Mouse (Mus musculus) CH12.LX (cell line): ENCODE results near the gene Hnrnpa2b1. TPM values are rescaled to one million over a fixed set of nuclear protein-coding genes. Genes with fewer than 3 reads are reported as not detected.

ENCODE experiments used
- DNase-seq: peaks from one replicate; pipeline ENCODE4 v3.0.0-alpha.2; 2013; ENCODE audit errors: extremely low read depth
- H3K27ac ChIP-seq: 2 replicates; pipeline ENCODE4 v1.5.1; 2012; ENCODE audit warnings: low read depth, mild to moderate bottlenecking, control low read depth, moderate library complexity; ENCODE audit not compliant: insufficient read depth
- H3K27me3 ChIP-seq: replicated peaks from 2 replicates; pipeline ENCODE3; 2012; ENCODE audit warnings: inconsistent platforms
- H3K36me3 ChIP-seq, 2 experiments: replicated peaks in 1 of 2; 2 replicates each; pipeline versions ENCODE3 to v1.6.1; 2012; ENCODE audit warnings: inconsistent platforms in 1 of 2, low read length in 1 of 2, mild to moderate bottlenecking in 1 of 2, mixed read lengths in 1 of 2, moderate library complexity in 1 of 2; ENCODE audit not compliant: control insufficient read depth in 1 of 2, insufficient read depth in 1 of 2
- H3K4me1 ChIP-seq, 2 experiments: 2 replicates each; pipeline ENCODE4 v1.6.1; 2012; ENCODE audit warnings: inconsistent platforms in 1 of 2, moderate library complexity in 1 of 2; ENCODE audit not compliant: insufficient read depth in 2 of 2, control insufficient read depth in 1 of 2
- H3K4me2 ChIP-seq: 2 replicates; pipeline ENCODE4 v1.6.1; 2012; ENCODE audit warnings: low read depth, mild to moderate bottlenecking, control low read depth; ENCODE audit not compliant: poor library complexity, insufficient read depth, severe bottlenecking
- H3K4me3 ChIP-seq, 3 experiments: fragments of 150-350 bp in 1 of 3; sonication (generic) in 1 of 3; replicated peaks in 1 of 3; 2 replicates each; pipeline versions ENCODE3 to v1.5.1; 2011 to 2012; ENCODE audit warnings: low read depth in 2 of 3, low read length in 2 of 3, mild to moderate bottlenecking in 2 of 3, moderate library complexity in 2 of 3, control low read depth in 1 of 3, improper control_type of control experiment in 1 of 3, inconsistent platforms in 1 of 3, mixed read lengths in 1 of 3; ENCODE audit not compliant: poor library complexity in 1 of 3
- H3K79me2 ChIP-seq: replicated peaks from 2 replicates; pipeline ENCODE4 v1.6.1; 2012; ENCODE audit warnings: mild to moderate bottlenecking, moderate library complexity; ENCODE audit not compliant: control insufficient read depth, poor library complexity, insufficient read depth, severe bottlenecking; ENCODE audit errors: extremely low read depth
- H3K9ac ChIP-seq: 2 replicates; pipeline ENCODE4 v1.6.1; 2012; ENCODE audit warnings: low read depth, mild to moderate bottlenecking, control low read depth, moderate library complexity; ENCODE audit not compliant: insufficient read depth
- H3K9me3 ChIP-seq: replicated peaks from 2 replicates; pipeline ENCODE3; 2012; ENCODE audit warnings: low read length, inconsistent platforms, mixed read lengths
- ELF1 ChIP-seq: IDR thresholded peaks from 2 replicates; pipeline ENCODE4 v1.6.1; 2014; ENCODE audit warnings: low read depth, mild to moderate bottlenecking, inconsistent platforms, low read length, improper control_type of control experiment
- EP300 ChIP-seq: IDR thresholded peaks from 2 replicates; pipeline ENCODE4 v1.6.1; 2011; ENCODE audit warnings: low read length, improper control_type of control experiment
- ETS1 ChIP-seq: conservative IDR thresholded peaks from 2 replicates; pipeline ENCODE4 v1.6.1; 2012; ENCODE audit warnings: low read depth, mild to moderate bottlenecking, inconsistent platforms, low read length, improper control_type of control experiment, moderate library complexity
- HCFC1 ChIP-seq: IDR thresholded peaks from 2 replicates; pipeline ENCODE4 v1.6.1; 2012; ENCODE audit warnings: low read depth, mild to moderate bottlenecking, inconsistent platforms, low read length, improper control_type of control experiment
- IRF4 ChIP-seq: IDR thresholded peaks from 2 replicates; pipeline ENCODE4 v1.6.1; 2014; ENCODE audit warnings: low read depth, mild to moderate bottlenecking, inconsistent platforms, low read length, improper control_type of control experiment
- MYC ChIP-seq: IDR thresholded peaks from 2 replicates; pipeline ENCODE4 v1.6.1; 2011; ENCODE audit warnings: low read depth, mild to moderate bottlenecking, improper control_type of control experiment, low read length
- POLR2A ChIP-seq: IDR thresholded peaks from 2 replicates; pipeline ENCODE4 v1.6.1; 2011; ENCODE audit warnings: low read depth, mild to moderate bottlenecking, improper control_type of control experiment, low read length
- SMC3 ChIP-seq: IDR thresholded peaks from 2 replicates; pipeline ENCODE4 v1.6.1; 2011; ENCODE audit warnings: low read depth, low read length, improper control_type of control experiment
- USF2 ChIP-seq: conservative IDR thresholded peaks from 2 replicates; pipeline ENCODE4 v1.6.1; 2011; ENCODE audit warnings: low read depth, low read length, improper control_type of control experiment
- ZKSCAN1 ChIP-seq: IDR thresholded peaks from 2 replicates; pipeline ENCODE4 v1.6.1; 2012; ENCODE audit warnings: low read depth, inconsistent platforms, low read length, improper control_type of control experiment, borderline replicate concordance
- ZMIZ1 ChIP-seq: IDR thresholded peaks from 2 replicates; pipeline ENCODE4 v1.6.1; 2012; ENCODE audit warnings: low read depth, mild to moderate bottlenecking, inconsistent platforms, low read length, improper control_type of control experiment
- dilution Hi-C: fragments of 300-500 bp; cut with MboI; formaldehyde crosslinking; loops from 2 replicates; pipeline ENCODE4 v1.14.3; 2020; ENCODE audit warnings: low sequenced_read_pairs; ENCODE audit not compliant: extremely low pct_unique_long_range_greater_than_20kb, extremely low pct_ligation_motif_present
- in situ Hi-C: fragments of 300-500 bp; cut with MboI; formaldehyde crosslinking; loops from 3 replicates; pipeline ENCODE4 v1.14.3; 2019; ENCODE audit warnings: low sequenced_read_pairs, low pct_ligation_motif_present, low pct_unique_long_range_greater_than_20kb, mixed read lengths
- polyA plus RNA-seq: library from polyadenylated mRNA; unstranded; fragments of >175 nt; gene quantifications from 2 replicates; pipeline ENCODE4 v1.2.1, GENCODE M21; 2012; ENCODE audit warnings: low read depth; ENCODE audit not compliant: insufficient read length
- total RNA-seq, 2 experiments: library from RNA; depleted of rRNA; stranded (reverse); fragments of 300-350 nt in 1 of 2; fragments of >200 nt in 1 of 2; gene quantifications; 2 replicates each; pipeline ENCODE4 v1.2.3; 2012 to 2014

Hnrnpa2b1 gene
- total and polyA plus RNA-seq, 3 experiments, result 500 to 1,854 (median 710) TPM

DNA sequence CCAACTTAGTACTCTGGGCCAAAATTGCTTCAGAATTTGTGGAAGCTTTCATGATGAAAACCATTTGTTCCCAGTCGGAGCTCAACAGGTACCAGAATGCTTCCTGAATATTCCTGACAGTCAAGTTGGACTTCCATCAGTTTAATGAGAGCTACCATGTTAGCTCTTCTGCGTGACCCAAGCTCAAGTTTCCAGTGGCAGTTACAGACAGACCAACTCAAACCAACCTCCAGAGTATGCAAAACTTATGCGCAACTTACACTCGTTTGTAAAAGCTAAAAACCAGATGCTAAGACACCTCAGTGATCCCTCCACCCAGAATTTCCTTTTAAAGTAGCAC lies 9.7 kb downstream of the Hnrnpa2b1 start:
- DNase-seq, result peak; percentile 50
- Histone ChIP-seq H3K4me2 (no peak overlapping the region), H3K27me3 (no peaks in the 10 kb centered on the region), H3K4me1 (peaks cover 0 to 31% of the 10 kb centered on the region in 2 experiments; a peak in 2 of 4 replicates), H3K4me3 (no peak overlapping the region), H3K36me3 (peaks cover 48 to 66% of the 10 kb centered on the region in 2 experiments), H3K9ac (no peak overlapping the region), H3K79me2 (peaks cover 11% of the 10 kb centered on the region), H3K27ac (no peak overlapping the region), H3K9me3 (no peaks in the 10 kb centered on the region)
- dilution Hi-C loops (no loop called here), in situ Hi-C loops (no loop called here)
- TF ChIP-seq ETS1 (no peak), IRF4 (no peak), SMC3 (no peak), MYC (no peak), ZMIZ1 (no peak), HCFC1 (no peak), EP300 (no peak), ZKSCAN1 (no peak)

DNA sequence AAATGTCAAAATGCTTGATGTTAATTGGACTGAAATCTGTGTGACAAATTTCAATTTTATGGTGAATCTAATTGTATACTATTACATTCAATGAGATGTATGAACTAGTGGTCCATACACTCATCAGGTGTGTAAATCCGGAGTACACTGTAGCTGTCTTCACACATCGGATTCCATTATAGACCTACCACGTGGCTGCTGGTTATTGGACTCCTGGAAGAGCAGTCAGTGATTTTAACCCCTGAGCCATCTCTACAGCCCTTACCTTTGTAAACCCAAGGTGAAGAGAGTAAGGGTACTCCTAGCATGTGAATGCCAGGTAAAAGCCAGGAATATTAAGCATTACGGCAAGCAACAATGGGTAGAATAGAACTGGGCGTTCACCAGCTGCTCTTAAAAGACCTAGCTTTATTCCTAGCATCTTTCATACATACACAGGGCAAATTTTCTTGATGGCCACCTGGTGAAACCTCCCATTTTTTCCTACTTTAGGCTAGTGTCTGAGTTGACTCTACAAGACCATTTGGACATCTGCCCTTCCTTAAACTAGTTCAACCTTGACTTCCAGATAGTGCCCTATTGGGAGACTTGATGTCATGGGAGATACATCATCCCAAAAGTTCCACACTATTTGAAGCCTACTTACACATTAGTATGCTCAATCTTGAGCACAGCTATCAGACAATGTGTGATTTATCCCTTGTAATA lies 10.2 kb downstream of the Hnrnpa2b1 start:
- no peaks in the 10 kb centered on the region for H3K9me3 ChIP-seq
- peak; percentile 56 for TF ChIP-seq POLR2A
- TF ChIP-seq ZKSCAN1, result no peak
- TF ChIP-seq ELF1, result no peak
- H3K4me3 ChIP-seq, result no peak overlapping the region
- no peaks in the 10 kb centered on the region for H3K27me3 ChIP-seq
- in situ Hi-C loops (no loop called here), dilution Hi-C loops (no loop called here)
- peak; percentile 55 for DNase-seq
- H3K27ac ChIP-seq, result no peak overlapping the region
- no peak overlapping the region for H3K4me2 ChIP-seq
- peaks cover 11% of the 10 kb centered on the region for H3K79me2 ChIP-seq
- peaks cover 0 to 26% of the 10 kb centered on the region in 2 experiments; a peak in 2 of 4 replicates for H3K4me1 ChIP-seq
- H3K36me3 ChIP-seq, result peaks cover 46 to 61% of the 10 kb centered on the region in 2 experiments
- no peak overlapping the region for H3K9ac ChIP-seq

DNA sequence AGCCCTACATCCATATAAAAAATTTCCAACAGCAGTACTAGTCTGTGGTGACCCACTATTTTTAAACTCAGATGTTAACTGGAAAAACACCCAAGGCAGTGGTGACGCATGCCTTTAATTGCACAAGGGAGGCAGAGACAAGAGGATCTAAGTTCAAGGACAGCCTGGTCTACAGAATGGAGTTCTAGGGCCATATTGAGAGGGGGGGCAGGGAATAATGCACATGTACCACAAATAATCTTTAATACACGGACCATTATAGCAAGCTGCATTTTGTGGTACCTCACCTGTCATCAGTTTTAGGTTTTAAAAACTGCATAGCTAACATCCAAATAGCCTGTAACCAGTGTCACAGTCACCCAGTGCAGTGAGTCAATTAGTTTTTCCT lies 10.8 kb downstream of the Hnrnpa2b1 start:
- Histone ChIP-seq H3K9ac (no peak overlapping the region), H3K79me2 (peaks cover 9% of the 10 kb centered on the region), H3K27ac (no peak overlapping the region), H3K27me3 (no peaks in the 10 kb centered on the region), H3K4me1 (peaks cover 0 to 20% of the 10 kb centered on the region in 2 experiments; a peak in 2 of 4 replicates), H3K4me3 (no peak overlapping the region), H3K9me3 (no peaks in the 10 kb centered on the region), H3K36me3 (peaks cover 43 to 55% of the 10 kb centered on the region in 2 experiments), H3K4me2 (no peak overlapping the region)
- in situ Hi-C loops, result no loop called here
- dilution Hi-C loops, result no loop called here
- TF ChIP-seq POLR2A (peak; percentile 43; the same call in 1 of the 2 replicates), USF2 (no peak)
- DNase-seq, result peak; percentile 72
